Mouse (Mus musculus) MEL (cell line): Measurements from ENCODE around the gene Wdr54.

Experiments
- BHLHE40 ChIP-seq: IDR thresholded peaks from 2 replicates; pipeline ENCODE4 v1.6.1; 2012; ENCODE audit warnings: low read depth, mild to moderate bottlenecking, inconsistent platforms, low read length, improper control_type of control experiment, borderline replicate concordance
- CHD2 ChIP-seq: IDR thresholded peaks from 2 replicates; pipeline ENCODE4 v1.6.1; 2011; ENCODE audit warnings: low read length, improper control_type of control experiment
- CTCF ChIP-seq, 3 experiments: IDR thresholded peaks in 2 of 3; conservative IDR thresholded peaks in 1 of 3; 2 replicates each; pipeline ENCODE4 v1.5.1; 2011 to 2012; ENCODE audit warnings: low read length in 3 of 3, low read depth in 2 of 3, mild to moderate bottlenecking in 2 of 3, improper control_type of control experiment in 1 of 3, inconsistent platforms in 1 of 3, mixed read lengths in 1 of 3, moderate library complexity in 1 of 3; ENCODE audit not compliant: control insufficient read depth in 1 of 3, insufficient read depth in 1 of 3, poor library complexity in 1 of 3, severe bottlenecking in 1 of 3
- EP300 ChIP-seq, 2 experiments: IDR thresholded peaks; 2 replicates each; pipeline ENCODE4 v1.6.1; 2011; ENCODE audit warnings: improper control_type of control experiment in 2 of 2, low read length in 2 of 2, low read depth in 1 of 2, mild to moderate bottlenecking in 1 of 2
- GABPA ChIP-seq: IDR thresholded peaks from 2 replicates; pipeline ENCODE4 v1.6.1; 2012; ENCODE audit warnings: low read depth, mild to moderate bottlenecking, inconsistent platforms, low read length, improper control_type of control experiment, moderate library complexity

- TF ChIP-seq BHLHE40 (no peak), CTCF (IDR thresholded peaks at IDR 0.05 in 2 of 3, conservative IDR thresholded peaks at IDR 0.05 in 1 of 3; ENCODE audit: control insufficient read depth in 1 of 3, insufficient read depth in 1 of 3, low read depth in 2 of 3, low read length in 3 of 3, poor library complexity in 1 of 3, severe bottlenecking in 1 of 3) (peak; percentile 78 to 81 (median 79)), EP300 (IDR thresholded peaks at IDR 0.05; ENCODE audit: low read depth in 1 of 2, low read length in 2 of 2) (no peak), CHD2 (no peak), GABPA (no peak)
Measured at GRCm38 (mm10) chr6:83165607-83166242, 9.5 kb upstream of the Wdr54 start, which contains the start of gene Dctn1.
